Mouse (Mus musculus) urinary bladder, adult 2 months (tissue): Measurements from ENCODE around the gene Shank2. TPM values are rescaled to one million over a fixed set of nuclear protein-coding genes. Genes with fewer than 3 reads are reported as not detected.

Experiments
- DNase-seq: peaks from one replicate; pipeline ENCODE4 v3.0.0; 2022; ENCODE audit warnings: low spot score
- polyA plus RNA-seq: library from polyadenylated mRNA; depleted of rRNA; stranded (reverse); fragments of >200 nt; gene quantifications from 2 replicates; pipeline ENCODE4 v1.2.3, GENCODE M21; 2012

Gene Shank2
- polyA plus RNA-seq, 1 experiment: 5.4 TPM

DNA sequence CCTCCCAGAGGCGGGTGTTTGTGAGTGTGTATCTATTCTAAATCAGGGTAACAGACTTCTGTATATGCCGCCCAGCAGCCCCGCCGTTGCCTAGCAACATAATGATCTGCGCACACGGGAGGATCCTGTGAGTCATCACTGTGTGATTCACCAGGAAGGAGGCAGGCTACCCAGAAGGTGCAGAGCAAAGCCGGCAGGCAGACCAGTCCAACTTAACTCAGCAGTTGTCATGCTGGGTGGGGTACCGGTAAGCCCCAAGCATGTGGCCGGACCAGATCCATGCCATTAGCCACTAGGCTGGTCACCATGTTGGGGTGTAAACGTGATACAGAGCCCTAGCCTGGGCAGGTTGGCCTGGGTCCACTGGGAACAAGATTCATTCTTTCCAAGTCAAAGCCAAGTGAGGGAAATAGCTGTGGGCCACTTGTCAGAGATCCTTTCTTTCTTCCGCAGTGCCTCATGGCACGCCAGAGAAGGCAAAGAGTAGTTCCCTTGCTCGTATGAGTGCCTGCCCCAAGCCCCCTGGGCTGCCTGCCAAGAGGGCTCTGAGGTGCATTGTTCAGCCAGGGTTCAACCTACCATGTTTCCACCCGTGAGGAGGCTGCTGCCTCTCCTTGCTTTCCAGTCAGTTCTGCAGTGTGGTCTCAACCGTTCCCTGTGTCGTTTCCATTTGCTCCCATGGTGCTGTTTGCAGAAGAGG, 416.1 kb downstream of the Shank2 start:
- DNase-seq: peak; percentile 44

DNA sequence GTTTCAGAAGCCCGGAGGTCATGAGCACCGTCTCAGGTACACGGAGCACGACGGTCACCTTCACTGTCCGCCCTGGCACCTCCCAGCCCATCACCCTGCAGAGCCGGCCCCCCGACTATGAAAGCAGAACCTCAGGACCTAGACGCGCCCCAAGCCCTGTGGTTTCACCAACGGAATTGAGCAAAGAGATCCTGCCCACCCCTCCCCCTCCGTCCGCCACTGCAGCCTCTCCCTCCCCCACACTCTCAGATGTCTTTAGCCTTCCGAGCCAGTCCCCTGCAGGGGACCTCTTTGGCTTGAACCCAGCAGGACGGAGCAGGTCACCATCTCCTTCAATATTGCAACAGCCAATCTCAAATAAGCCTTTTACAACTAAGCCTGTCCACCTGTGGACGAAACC, 418.8 kb downstream of the Shank2 start:
- DNase-seq: no peak

DNA sequence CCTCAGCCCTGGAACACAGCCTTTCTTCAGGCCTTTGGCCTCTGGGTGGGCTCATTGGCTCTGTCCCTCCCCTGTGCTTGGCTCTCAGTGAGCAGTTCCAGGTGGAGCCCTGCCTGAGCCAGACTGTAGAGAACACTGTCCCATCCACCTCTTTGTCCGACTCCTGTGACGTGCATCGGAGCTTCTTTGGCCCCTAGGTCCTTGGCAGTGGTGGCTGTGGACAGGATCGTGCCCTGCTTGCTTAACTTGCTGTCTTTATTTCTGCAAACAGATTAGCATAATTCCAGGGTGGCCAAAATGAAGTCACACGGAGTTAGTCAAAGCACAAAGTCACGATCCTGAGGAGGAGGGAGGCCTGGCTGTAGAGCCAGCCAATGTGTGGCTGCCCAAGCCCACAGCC, 419.8 kb downstream of the Shank2 start:
- DNase-seq: no peak

DNA sequence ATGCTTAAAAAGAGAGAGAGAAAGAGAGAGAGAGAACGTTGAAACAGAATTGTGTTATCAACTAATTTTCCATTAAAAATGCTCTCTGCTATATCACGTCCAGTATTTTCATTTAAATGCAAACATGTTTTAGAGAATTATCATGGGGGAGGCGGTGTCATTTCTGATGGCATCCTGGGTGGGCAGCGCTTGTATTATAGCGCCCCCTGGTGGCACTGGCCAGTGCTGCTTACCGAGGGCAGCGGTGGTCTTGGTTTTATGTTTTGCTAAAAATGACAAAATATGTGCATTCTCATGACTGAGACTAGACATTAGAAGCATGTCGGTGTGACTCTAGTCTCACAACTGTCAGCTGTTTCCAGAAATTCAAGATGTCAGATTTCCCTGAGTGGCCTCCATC, 424.2 kb downstream of the Shank2 start:
- no peak for DNase-seq

DNA sequence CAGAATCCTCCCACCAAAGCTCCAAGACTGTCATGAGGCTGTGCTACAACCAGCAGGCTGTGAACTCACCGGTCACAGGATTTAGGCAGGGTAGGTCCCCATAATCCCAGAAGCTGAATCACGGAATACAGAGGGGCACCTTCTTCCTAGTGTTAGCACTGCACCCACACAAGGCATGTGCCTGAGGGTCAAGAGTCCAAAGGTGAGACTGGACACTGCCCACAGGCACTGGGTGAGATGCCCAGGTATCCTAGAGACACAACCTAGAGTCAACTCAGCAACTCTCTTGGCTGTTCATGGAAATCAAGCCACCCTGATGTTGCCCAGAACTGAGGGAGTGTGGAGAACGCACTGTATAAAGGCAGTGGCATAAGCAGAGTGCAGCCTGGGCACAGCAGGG, 424.9 kb downstream of the Shank2 start:
- no peak for DNase-seq

DNA sequence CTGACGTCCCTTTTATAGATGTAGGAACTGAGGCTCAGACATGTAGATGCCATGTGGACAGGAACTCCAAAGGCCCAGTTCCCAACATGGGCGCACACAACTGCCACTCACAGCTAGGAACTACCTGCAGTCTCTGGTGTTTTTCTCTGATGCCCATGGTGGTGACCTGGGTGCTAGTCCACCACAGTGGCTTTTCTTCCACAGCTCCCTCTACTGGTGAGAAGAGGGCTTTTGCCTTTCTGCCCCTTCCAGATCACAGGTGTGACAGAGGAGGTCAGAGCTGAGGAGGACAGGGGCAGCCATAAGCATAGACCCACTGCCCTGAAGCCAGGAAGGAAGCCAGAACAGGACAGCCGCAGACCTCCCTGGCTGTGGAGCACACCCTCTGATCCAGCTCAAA, 425.7 kb downstream of the Shank2 start:
- DNase-seq: no peak

DNA sequence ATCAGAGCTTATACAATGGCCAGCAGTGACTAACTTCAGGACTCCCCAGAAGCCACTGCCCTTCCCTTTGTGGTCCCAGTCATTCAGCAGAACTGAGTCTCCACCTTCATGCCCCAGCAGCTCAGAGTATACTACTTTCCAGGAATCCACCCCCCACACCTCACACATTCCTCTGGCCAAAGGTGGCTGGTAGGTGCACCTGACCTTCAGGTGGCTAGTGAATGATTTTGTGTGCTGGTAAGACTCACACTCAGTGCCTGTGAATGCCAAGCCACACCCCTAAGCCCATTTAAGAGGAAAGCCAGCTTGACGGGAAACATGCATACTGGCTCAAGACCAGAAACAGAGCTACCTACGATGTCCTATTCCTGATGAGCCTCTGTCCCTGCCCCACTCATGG, 431.2 kb downstream of the Shank2 start:
- no peak for DNase-seq

DNA sequence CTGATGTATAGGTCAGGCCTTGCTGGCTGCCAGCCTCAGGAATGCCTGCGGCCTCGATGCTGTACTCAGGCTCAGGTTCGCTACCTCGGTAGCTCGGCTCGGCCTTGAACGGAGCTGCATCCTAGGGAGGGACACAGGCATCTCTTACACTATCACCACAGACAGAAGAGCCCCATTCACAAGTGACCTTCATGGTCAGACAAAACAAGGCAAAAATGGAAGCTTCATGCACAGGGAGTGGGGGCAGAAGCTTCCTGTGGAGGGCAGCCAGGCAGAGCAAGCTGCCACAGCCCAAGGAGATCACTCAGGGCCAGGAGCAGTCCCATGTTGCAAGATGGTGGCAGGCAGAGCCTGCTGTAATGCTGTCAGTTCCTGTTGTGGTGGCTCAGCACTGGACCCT, 437.1 kb downstream of the Shank2 start:
- no peak for DNase-seq

DNA sequence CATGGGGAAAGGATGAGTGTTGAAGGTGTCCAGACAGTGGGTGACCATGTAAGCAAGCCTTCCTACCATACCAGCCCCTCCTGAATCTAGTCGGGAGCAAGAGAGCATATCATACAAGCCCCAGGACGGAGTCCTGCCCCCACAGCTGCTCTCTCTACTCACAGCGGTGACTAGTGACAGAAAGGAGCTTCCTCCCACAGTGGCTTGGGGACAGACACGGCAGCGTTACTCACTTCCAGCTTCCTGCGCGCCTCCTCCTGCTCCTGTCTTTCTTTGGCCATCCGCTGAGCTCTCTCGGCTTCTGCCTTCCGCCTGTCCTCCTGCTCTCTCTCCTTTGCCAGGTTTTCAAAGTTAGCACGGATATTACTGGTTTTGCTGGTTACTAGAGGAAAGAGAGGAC, 439.7 kb downstream of the Shank2 start:
- no peak for DNase-seq

DNA sequence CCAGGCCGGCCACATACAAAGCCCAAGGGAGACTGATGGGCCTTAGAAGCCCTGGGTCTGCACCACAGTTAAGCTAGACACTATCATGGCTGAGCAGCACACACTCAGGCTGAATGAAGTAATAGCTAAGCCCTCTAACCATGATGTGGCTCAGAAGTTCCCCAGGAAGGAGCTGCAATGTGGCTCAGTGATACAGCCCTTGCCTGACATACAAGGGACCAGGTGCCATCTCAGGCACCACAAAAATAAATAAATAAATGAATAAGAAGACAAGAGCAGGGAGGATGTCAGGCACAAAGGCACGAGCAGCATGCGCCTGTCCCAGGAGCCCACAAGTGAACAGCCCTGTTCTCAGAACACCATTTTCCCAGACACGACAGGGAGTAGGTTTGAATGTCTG, 440.2 kb downstream of the Shank2 start:
- DNase-seq: no peak

DNA sequence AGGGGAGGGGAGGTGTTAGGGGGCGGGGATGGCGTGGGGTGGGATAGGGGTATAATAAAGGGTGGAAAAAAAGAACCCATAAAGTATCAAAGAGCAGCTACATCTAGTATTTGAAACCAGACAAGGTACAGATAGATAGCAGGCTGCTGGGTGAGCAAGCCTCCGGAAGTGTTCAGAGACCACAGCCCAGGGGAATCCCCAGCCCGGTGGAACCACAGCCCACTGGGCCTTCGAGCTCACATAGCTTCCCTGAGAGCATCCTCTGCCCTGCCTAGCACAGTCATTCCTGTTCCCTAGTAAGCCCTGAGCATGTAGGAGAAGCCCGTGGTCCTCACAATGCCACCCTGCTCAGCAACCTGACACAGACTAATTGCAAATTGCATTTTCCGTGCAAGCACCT, 443.1 kb downstream of the Shank2 start:
- no peak for DNase-seq

DNA sequence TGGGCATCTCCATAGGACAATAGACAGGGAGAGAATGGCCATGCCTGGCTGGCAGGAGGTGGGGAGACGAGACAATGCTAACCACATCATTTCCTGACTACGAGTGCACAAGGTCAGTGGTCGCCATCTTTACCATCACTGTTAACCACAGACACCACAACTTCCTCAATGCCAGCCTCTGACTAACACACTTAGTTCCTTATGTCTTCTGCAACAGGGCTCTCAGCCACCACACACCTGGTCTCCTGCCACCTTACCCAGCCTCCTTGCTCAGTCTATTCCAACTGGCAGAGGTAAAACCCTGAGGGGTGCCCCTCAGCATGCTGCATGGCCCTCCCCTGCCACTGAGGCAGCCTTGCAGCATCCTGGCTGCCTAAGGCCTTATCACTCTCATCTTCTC, 445.4 kb downstream of the Shank2 start:
- DNase-seq: no peak

DNA sequence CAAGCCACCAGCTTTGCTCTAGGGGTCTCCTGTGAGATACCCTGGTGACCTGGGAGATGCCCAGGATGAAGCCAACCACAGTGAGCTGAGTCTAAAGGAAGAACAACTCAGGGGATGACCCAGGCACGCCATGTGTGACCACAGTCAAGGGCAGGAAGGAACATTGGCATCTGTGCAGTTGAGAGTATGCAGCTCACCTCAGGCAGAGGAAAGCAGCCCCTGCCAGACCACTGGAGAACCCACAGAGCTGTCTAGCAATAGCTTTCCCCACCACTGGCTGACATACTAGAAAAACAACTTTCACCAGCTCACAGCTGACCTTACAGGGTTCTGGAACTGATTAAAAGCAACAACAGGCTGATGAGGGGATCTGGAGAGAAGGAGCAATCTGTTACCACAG, 446.5 kb downstream of the Shank2 start:
- DNase-seq: no peak

DNA sequence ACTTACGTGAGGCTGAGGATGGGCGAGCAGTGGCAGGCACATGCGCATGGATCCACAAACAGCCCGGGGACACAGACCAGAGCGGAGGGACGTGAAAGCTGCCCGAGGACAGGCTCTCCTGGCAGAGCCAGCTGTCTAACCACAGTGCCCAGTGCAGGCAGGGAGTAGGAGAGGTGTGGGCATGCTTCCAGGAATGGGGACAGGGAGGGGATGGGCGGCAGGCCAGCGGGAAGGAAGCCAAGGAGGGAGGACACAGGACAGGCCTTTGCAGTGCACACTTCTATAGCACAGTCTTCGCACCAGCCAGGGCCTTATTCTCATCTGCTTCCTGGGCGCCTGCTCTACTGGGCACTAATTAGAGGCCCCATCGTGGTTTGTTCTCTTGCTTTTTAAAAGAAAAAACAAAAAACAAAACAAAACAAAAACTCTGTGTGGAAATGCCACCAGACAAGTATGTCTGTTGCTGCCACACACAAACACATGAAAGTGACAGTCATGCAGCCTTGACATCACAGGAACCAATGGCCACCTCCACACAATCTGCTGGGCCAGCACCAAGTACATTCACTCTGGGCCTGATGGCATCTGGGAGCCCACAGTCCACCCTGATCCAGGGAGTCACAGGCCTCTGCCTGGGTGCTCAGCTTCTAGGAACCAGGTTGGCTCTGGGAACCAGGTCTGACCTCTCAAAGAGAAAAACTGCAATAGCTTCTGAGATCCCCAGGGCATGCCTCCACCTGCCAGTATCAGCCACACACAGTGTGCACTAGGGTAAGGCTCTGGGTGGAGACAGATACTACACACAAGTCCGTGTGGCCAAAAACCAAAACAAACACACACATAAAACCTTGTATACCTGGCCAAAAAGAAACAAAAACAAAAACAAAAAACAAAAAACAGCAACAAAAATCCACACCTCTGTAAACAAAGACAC, 448.2 kb downstream of the Shank2 start:
- peak; percentile 64 for DNase-seq

DNA sequence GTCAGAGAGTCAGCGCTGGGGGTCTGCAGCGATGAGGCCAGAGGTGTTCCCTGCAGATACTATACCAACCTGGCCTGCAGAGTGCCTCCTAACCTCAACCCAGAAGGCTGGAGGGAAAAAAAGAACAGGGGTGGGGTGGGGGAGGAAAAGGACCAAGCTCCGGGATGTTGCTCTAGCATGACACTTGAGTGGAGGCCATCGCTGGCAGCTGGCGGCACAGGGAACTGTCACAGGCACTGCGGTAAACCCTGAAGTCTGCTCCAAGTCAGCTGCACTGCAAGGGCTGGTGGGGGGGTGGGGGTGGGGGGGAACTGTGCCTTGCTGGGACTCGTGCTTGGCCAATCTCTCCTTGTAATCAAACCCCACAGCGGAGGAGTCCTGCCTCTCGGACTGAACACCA, 448.9 kb downstream of the Shank2 start:
- DNase-seq: no peak

DNA sequence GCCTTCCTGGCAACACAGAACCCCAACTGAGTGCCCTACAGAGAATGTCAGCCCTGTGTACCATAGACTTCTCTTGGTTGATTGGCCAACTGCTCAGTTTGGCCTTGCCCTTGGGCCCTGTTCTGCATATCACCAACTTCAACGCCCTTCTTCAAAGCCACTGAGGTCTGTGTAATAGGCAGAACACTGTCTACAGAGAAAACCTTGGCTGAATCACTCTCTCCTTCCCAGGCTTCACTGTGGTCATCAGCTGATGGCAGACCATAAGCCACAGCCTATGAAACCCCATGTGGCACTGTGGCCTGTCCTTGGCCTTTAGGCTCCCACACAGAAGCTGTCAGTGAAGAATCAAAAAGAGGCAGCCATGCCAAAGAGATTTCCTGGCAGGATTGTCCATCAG, 457.2 kb downstream of the Shank2 start:
- no peak for DNase-seq

DNA sequence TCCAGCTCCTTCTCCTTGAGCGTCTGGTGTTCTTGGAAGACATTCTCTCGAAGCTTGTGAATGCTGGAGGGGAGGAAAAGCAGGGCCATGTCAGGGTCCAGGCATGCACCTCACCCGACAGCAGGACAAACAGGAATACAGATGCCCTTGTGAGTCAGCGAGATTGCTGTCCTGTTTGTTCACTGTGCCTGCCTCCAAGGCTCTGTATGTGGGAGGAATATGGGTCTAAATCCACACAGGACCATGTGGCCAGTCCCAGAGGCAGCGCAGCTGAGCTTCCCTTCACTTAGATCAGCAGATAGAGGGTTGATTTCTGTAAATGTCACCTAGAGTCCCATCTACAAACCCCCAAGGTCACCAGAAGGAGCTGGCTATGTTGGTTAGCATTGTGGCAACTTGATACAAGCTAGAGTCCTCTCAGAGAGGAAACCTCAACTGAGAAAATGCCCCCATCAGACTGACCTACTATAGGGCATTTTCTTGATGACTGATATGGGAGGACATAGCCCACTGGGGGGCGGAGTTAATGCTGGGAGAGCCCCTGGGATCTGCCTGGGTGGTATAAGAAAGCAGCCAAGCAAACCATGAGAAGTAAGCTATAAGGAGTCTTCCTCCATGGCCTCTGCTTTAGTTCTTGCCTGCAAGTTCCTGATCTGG, 459.6 kb downstream of the Shank2 start:
- no peak for DNase-seq

DNA sequence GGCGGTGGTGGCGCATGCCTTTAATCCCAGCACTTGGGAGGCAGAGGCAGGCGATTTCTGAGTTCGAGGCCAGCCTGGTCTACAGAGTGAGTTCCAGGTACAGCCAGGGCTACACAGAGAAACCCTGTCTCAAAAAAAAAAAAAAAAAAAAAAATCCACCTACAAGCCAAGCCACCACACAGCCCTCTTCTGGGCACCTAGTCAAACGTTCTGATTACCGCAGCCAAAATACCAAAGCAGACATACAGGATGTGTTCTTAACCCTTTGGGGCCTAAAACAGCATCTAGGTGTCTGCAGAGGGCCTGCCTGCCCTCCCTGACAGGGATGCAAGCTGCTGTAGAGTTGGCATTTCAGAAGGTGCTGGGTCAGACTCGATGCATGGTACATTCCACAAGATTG, 460.8 kb downstream of the Shank2 start:
- no peak for DNase-seq

DNA sequence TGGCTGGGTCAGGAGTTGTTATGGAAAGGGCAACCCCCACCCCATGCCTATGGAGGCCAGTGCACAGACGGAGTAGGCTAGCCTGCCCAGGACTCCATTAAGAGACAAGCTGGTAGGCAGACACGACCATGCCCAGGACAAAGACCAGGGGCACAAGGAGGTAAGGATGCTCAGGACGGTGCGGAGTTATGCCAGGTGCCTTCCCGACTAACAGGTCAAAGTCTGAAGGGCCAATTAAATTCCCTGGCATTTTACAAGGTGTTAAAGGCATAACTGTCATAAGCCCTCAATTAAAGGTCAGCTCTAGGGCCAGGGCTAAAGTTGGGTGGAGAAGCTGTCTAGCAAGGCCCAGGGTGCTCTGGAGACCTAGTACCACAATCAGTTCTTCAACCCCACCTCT, 467.0 kb downstream of the Shank2 start:
- DNase-seq: no peak

DNA sequence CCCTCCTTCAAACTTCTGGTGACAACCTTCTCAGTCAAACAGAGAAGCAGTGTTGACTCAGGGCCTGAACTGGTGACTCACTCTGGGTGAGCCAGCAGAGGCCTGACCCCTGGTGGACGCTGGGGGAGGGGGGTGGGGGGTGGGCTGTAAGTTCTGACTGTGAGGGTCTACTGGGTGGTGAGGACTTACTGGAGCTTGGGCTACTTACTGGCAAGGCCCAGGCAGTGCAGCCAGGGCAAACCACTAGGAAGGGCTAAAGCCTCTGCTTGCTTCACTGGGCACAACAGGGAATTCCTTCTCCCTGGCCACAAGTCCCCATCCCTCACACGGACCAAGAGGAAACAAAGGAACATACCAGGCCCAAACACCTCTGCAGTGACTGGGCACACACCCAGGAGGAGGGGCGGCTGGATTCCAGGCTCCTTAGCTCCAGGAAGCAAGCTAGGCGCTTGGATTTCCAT, 467.5 kb downstream of the Shank2 start:
- DNase-seq: peak; percentile 33

DNA sequence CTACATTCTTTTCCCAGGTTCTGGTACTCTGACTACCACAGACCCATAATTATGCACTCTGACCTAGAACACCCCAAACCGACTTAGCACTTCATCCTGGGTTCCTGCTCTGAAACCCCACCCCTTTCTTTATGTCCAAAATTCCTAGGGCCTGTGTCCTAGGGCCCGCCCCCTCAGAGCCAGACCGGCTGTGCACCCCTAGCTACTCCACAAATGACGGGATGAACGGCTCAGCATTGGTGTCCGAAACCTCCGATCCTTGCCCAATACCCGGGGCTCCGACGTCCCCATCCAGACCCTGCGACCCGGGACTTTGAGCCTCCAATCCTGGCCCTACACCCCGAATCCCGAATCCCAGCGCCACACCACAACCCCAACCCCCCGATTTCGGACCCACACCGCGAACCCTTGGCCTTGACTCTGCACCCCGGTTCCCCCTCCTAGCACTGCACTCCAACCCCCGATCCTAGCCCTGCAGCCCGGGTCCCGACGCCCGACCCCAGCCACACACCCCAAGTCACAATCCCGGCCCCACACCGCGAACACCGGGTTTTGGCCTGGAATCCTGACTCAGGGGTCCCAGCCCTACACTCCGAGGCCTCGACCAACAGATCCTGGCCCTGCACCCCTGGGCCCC, 468.3 kb downstream of the Shank2 start:
- no peak for DNase-seq

DNA sequence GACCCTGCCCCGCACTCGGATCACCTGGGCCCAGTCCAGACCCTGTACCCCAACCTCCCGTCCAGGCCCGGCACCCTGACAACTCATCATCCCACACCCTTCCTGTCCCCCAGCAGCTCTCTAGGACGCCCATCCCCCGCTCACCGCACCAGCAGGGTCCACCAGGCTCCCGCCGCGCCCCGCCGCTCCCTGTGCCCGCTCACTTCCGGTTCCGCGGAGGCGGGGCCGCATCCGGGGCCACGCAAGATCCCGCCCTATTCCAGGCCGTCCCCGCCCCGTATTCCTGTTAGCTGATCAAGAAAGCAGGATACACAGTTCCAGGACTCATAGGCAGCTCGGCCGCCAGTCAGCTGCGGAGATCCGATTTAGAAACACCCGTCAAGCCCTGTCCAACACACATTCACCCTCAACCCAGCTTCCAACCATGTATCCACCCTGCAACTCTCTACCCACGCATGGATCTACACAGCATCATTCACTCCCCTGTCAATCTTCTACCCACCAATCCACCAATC, 468.9 kb downstream of the Shank2 start, which contains the start of gene Cttn:
Gene Cttn, minus strand, starts transcription at position 465 of the 515 bp plus-strand sequence.
- peak; percentile 84 for DNase-seq
